9 mouse cellular contexts compared by ENCODE assay signal in the genomic region with DNA sequence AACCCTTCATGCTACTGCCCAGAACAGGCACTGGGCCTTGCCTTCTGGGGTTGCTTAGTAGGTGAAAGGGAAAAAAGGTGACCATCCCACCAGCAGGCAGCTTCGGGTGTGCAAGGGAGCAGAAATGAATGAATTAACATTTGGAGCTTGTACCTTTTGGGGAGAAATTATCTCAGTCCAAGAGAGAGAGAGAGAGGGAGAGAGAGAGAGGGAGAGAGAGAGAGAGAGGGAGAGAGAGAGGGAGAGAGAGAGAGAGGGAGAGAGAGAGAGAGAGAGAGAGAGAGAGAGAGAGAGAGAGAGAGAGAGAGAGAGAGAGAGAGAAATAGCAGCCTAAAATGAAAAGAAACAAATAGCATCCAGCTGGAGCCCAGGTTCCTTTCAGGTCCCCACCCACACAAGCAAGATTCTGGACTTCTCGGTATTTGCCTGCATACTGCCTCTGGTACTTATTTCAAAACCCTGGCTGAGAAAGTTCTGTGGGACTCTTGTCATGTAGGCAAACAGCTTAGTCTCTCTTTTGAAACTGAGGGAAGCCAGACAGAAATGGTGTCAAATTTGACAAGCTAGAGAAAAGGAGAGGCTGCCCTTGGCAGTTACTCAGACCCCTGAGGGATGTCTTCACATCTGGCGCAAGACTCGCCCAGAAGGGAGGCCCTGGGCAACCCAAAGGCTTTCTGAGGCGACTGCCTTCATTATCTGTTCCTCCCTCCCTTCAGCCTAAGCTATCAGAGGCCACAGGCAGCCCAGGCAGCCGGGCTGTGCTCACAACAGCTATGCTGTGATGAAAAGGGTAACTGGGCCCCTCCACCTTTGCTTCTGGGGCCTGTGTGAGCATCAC.
DNase-seq lines count a peak whose midpoint lies in the region; ATAC-seq and TF ChIP-seq lines count a peak whose summit lies in the region.
"Had no signal": no experiment of that assay in that cellular context is flagged by ENCODE, and none has a peak within 500 bp of the region (broad histone marks: within the 10 kb centered on the region; RNA-seq: fewer than 3 reads in every experiment).

No protein-coding gene starts in this region.

- no peak for TF ChIP-seq RAD21 in MEL (IDR thresholded peaks at IDR 0.05; ENCODE audit: low read depth, low read length)

- peak; percentile 60 to 87 for TF ChIP-seq EP300 in MEL (IDR thresholded peaks at IDR 0.05; ENCODE audit: low read depth in 1 of 2, low read length in 2 of 2)
- TF ChIP-seq EP300 in heart, adult 2 months (IDR thresholded peaks at IDR 0.05; ENCODE audit: insufficient read depth, low read depth, low read length): no peak

- no peak overlapping the region for H3K4me3 ChIP-seq in MEL (ENCODE audit: control insufficient read depth in 1 of 2, insufficient read depth in 1 of 2, low read depth in 2 of 2, low read length in 2 of 2)
- H3K4me3 ChIP-seq in heart, adult 2 months: no peak overlapping the region

- TF ChIP-seq POLR2A in MEL (IDR thresholded peaks at IDR 0.05; ENCODE audit: control insufficient read depth in 1 of 2, insufficient read depth in 1 of 2, low read depth in 1 of 2, low read length in 2 of 2, poor library complexity in 1 of 2): no peak
- no peak for TF ChIP-seq POLR2A in heart, adult 2 months (IDR thresholded peaks at IDR 0.05; ENCODE audit: insufficient read depth, low read depth, low read length)

- TF ChIP-seq CTCF in MEL (IDR thresholded peaks at IDR 0.05 in 2 of 3, conservative IDR thresholded peaks at IDR 0.05 in 1 of 3; ENCODE audit: control insufficient read depth in 1 of 3, insufficient read depth in 1 of 3, low read depth in 2 of 3, low read length in 3 of 3, poor library complexity in 1 of 3, severe bottlenecking in 1 of 3): no peak
- TF ChIP-seq CTCF in heart, adult 2 months (IDR thresholded peaks at IDR 0.05): no peak

- H3K27ac ChIP-seq in MEL (ENCODE audit: control insufficient read depth, low read depth, low read length): peak overlapping the region; percentile 81
- no peak overlapping the region for H3K27ac ChIP-seq in heart, adult 2 months

- H3K36me3 ChIP-seq in MEL (ENCODE audit: control insufficient read depth in 1 of 2, insufficient read depth in 2 of 2, low read length in 2 of 2): peaks cover 0 to 30% of the 10 kb centered on the region in 2 experiments; a peak in 2 of 4 replicates
- no peaks in the 10 kb centered on the region for H3K36me3 ChIP-seq in heart, adult 2 months (ENCODE audit: control insufficient read depth, insufficient read depth, low read length)

- intact Hi-C loops in heart, adult 2 months (cut with DNase I): no loop called here
- intact Hi-C loops in left cerebral cortex, postnatal 4 days (cut with DNase I): no loop called here

- ATAC-seq in megakaryocyte-erythroid progenitor cell, adult 5-6 weeks (replicated peaks; ENCODE audit: low FRiP score, low TSS enrichment, poor library complexity, severe bottlenecking): peak; percentile 98

- H3K4me1 ChIP-seq in MEL (ENCODE audit: control insufficient read depth in 1 of 2, insufficient read depth in 2 of 2, low read length in 2 of 2): peaks cover 17 to 33% of the 10 kb centered on the region in 2 experiments
- H3K4me1 ChIP-seq in heart, adult 2 months (ENCODE audit: control insufficient read depth, insufficient read depth, low read length): peaks cover 4% of the 10 kb centered on the region

- 73% methylated on average over 6 of the region's 6 CpGs for WGBS in heart, adult 2 months

- DNase-seq in embryo, embryonic 10 days (ENCODE audit: low spot score): peak; percentile 23
- DNase-seq in embryo, embryonic 9.5 days (ENCODE audit: extremely low spot score): no peak
- DNase-seq in MEL (ENCODE audit: low read depth, low spot score): peak; percentile 83
- peak; percentile 38 to 43 for DNase-seq in heart, adult 2 months
- no peak for DNase-seq in urinary bladder, adult 2 months (ENCODE audit: low spot score)
- DNase-seq in left cerebral cortex, postnatal 4 days: no peak
- no peak for DNase-seq in layer of hippocampus, adult 9-11 months
- DNase-seq: cerebellum, postnatal 36 days had no signal

- no peaks in the 10 kb centered on the region for H3K27me3 ChIP-seq in MEL (ENCODE audit: control insufficient read depth in 1 of 2, insufficient read depth in 2 of 2, low read length in 2 of 2)
- H3K27me3 ChIP-seq in heart, adult 2 months (ENCODE audit: control insufficient read depth, insufficient read depth, low read length): no peaks in the 10 kb centered on the region

- H3K79me2 ChIP-seq in MEL (ENCODE audit: control insufficient read depth, insufficient read depth, low read length, poor library complexity): no peaks in the 10 kb centered on the region
- no peaks in the 10 kb centered on the region for H3K79me2 ChIP-seq in heart, adult 2 months (replicated peaks; ENCODE audit: control insufficient read depth, insufficient read depth, low read length)

- no peaks in the 10 kb centered on the region for H3K9me3 ChIP-seq in MEL (replicated peaks; ENCODE audit: insufficient read depth, low read length)

- H3K9ac ChIP-seq in MEL (ENCODE audit: control insufficient read depth, low read depth, low read length, poor library complexity, severe bottlenecking): peak overlapping the region; percentile 44; the same call in 1 of the 2 replicates
- H3K9ac ChIP-seq in heart, adult 2 months (ENCODE audit: low read depth, low read length): no peak overlapping the region

TF ChIP-seq in MEL, 35 proteins besides CTCF, POLR2A, EP300 and RAD21:
- no peak for TF ChIP-seq POLR2AphosphoS2 (IDR thresholded peaks at IDR 0.05; ENCODE audit: low read length)
- TF ChIP-seq RCOR1 (IDR thresholded peaks at IDR 0.05; ENCODE audit: low read depth, low read length): no peak; the same call in 1 of the 2 replicates
- peak; percentile 96 for TF ChIP-seq JUND (IDR thresholded peaks at IDR 0.05; ENCODE audit: low read depth, low read length)
- TF ChIP-seq POLR2AphosphoS5 (IDR thresholded peaks at IDR 0.05; ENCODE audit: borderline replicate concordance, low read depth, low read length): no peak
- no peak for TF ChIP-seq HCFC1 (IDR thresholded peaks at IDR 0.05; ENCODE audit: low read depth, low read length)
- TF ChIP-seq NELFE (IDR thresholded peaks at IDR 0.05; ENCODE audit: low read depth, low read length): no peak
- no peak for TF ChIP-seq USF1 (IDR thresholded peaks at IDR 0.05; ENCODE audit: low read depth, low read length)
- 0 out of 2 replicates have a peak, but pooled peaks have one; percentile 30 for TF ChIP-seq TBP (IDR thresholded peaks at IDR 0.05; ENCODE audit: low read depth, low read length)
- no peak for TF ChIP-seq MXI1 (IDR thresholded peaks at IDR 0.05; ENCODE audit: low read depth, low read length)
- TF ChIP-seq SMC3 (IDR thresholded peaks at IDR 0.05; ENCODE audit: low read depth, low read length): no peak
- no peak for TF ChIP-seq BHLHE40 (IDR thresholded peaks at IDR 0.05; ENCODE audit: borderline replicate concordance, low read depth, low read length)
- peak; percentile 66; the same call in 1 of the 2 replicates for TF ChIP-seq GATA1 (IDR thresholded peaks at IDR 0.05; ENCODE audit: low read depth, low read length)
- TF ChIP-seq ZC3H11A (IDR thresholded peaks at IDR 0.05; ENCODE audit: low read depth, low read length): no peak
- TF ChIP-seq ETS1 (IDR thresholded peaks at IDR 0.05; ENCODE audit: low read depth, low read length): peak; percentile 62; the same call in 1 of the 2 replicates
- TF ChIP-seq KAT2A (conservative IDR thresholded peaks at IDR 0.05; ENCODE audit: low read depth, low read length): no peak
- no peak for TF ChIP-seq CHD2 (IDR thresholded peaks at IDR 0.05; ENCODE audit: low read length)
- no peak for TF ChIP-seq MYB (IDR thresholded peaks at IDR 0.05; ENCODE audit: low read depth, low read length)
- TF ChIP-seq NRF1 (IDR thresholded peaks at IDR 0.05; ENCODE audit: insufficient read depth, low read depth, low read length, poor library complexity, severe bottlenecking): no peak
- peak; percentile 80 for TF ChIP-seq TAL1 (IDR thresholded peaks at IDR 0.05; ENCODE audit: low read length)
- TF ChIP-seq GABPA (IDR thresholded peaks at IDR 0.05; ENCODE audit: low read depth, low read length): no peak
- peak; percentile 87 for TF ChIP-seq TCF12 (IDR thresholded peaks at IDR 0.05; ENCODE audit: low read depth, low read length)
- no peak for TF ChIP-seq E2F4 (IDR thresholded peaks at IDR 0.05; ENCODE audit: borderline replicate concordance, low read depth, low read length)
- TF ChIP-seq ZMIZ1 (IDR thresholded peaks at IDR 0.05; ENCODE audit: low read depth, low read length): no peak
- TF ChIP-seq USF2 (IDR thresholded peaks at IDR 0.05; ENCODE audit: borderline replicate concordance in 1 of 2, insufficient read depth in 1 of 2, low read depth in 1 of 2, low read length in 2 of 2): no peak
- TF ChIP-seq SIN3A (IDR thresholded peaks at IDR 0.05; ENCODE audit: low read length): no peak
- TF ChIP-seq CHD1 (IDR thresholded peaks at IDR 0.05; ENCODE audit: low read depth, low read length): no peak
- no peak for TF ChIP-seq ELF1 (IDR thresholded peaks at IDR 0.05; ENCODE audit: low read depth, low read length)
- no peak for TF ChIP-seq MEF2A (IDR thresholded peaks at IDR 0.05; ENCODE audit: extremely low read depth, insufficient replicate concordance, low read depth, low read length, poor library complexity, severe bottlenecking)
- no peak for TF ChIP-seq MAFK (IDR thresholded peaks at IDR 0.05; ENCODE audit: borderline replicate concordance, low read depth, low read length)
- TF ChIP-seq MAZ (IDR thresholded peaks at IDR 0.05; ENCODE audit: low read depth, low read length): no peak
- TF ChIP-seq UBTF (IDR thresholded peaks at IDR 0.05; ENCODE audit: borderline replicate concordance, insufficient read depth, low read depth, low read length): no peak
- no peak for TF ChIP-seq ZKSCAN1 (IDR thresholded peaks at IDR 0.05; ENCODE audit: low read depth, low read length)
- TF ChIP-seq MYC (IDR thresholded peaks at IDR 0.05; ENCODE audit: low read depth, low read length): no peak
- no peak for TF ChIP-seq MAX (IDR thresholded peaks at IDR 0.05; ENCODE audit: low read length)
- no peak for TF ChIP-seq ZNF384 (IDR thresholded peaks at IDR 0.05; ENCODE audit: low read depth, low read length)

Comparison
In these comparisons a context has a peak if more than half of its experiments do, and no peak if none do; other contexts are left out.
1. DNase-seq: peak in embryo, embryonic 10 days (single experiment), MEL (single experiment) and heart, adult 2 months (2 of 2); none in embryo, embryonic 9.5 days (single experiment), urinary bladder, adult 2 months (single experiment), left cerebral cortex, postnatal 4 days (single experiment) and layer of hippocampus, adult 9-11 months (single experiment).